Mouse (Mus musculus): ENCODE data around the gene Fam186b. TPM values are rescaled to one million over a fixed set of nuclear protein-coding genes. Genes with fewer than 3 reads are reported as not detected.

Fam186b gene
- polyA plus RNA-seq, 1 experiment from 2014 or later = 0.30 TPM

DNA sequence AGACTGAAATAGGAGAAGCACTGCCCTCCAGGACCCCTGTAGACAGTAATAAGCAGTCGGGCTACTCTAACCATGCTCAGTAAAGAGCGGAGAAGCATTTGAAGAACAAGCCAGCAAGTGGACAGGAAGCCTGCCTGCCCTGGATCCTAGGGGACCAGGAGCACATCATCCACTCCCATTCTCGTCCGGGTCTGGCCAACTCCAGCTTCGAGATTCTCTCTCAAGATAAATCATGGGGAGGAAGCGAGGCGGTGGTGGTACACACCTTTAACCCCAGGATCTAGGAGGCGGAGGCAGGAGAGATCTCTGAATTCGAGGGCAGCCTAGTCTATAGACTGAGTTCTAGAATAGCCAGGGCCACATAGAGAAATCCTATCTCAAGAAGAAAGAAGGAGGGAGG lies 28.5 kb upstream of the Fam186b start:
- Histone ChIP-seq H3K27ac (ENCODE audit: low read length) (no peak overlapping the region; the same call in 1 of the 2 replicates), H3K9me3 (ENCODE audit: low read length) (0 out of 2 replicates have a peak, but pooled peaks cover 2% of the 10 kb centered on the region), H3K27me3 (ENCODE audit: insufficient read depth, low read length) (no peaks in the 10 kb centered on the region), H3K9ac (replicated peaks; ENCODE audit: low read length) (no peak overlapping the region), H3K4me3 (ENCODE audit: low read length) (no peak overlapping the region), H3K36me3 (ENCODE audit: insufficient read depth, low read length) (peaks cover 67% of the 10 kb centered on the region), H3K4me1 (ENCODE audit: insufficient read depth, low read length) (peaks cover 15% of the 10 kb centered on the region; the same call in 1 of the 2 replicates), H3K4me2 (replicated peaks; ENCODE audit: low read depth, low read length) (no peak overlapping the region)
- ATAC-seq (ENCODE audit: low FRiP score, low TSS enrichment) = no peak
- WGBS = 67% methylated on average over 9 of the region's 9 CpGs

DNA sequence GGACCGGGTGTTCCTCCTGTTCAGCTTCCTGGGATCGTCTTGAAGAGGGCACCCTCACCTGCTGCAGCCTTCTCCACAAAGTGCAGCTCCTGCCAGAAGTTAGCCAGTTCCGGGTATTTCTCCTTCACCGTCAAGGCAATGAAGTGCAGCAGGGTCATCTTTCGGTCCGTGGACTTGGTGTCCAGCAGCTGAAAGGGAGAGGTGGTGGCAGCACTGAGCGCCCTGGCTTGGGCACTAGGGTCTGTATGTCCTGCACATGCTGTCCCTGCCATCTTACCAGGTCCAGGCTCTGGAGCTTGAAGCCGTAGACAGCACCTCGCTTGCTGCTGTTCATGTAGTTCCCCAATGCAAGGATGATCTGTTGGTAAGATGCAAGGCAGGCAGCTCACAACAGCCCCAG lies 25.3 kb upstream of the Fam186b start:
- Histone ChIP-seq H3K4me2 (replicated peaks; ENCODE audit: low read depth, low read length) (no peak overlapping the region), H3K36me3 (ENCODE audit: insufficient read depth, low read length) (peaks cover 74% of the 10 kb centered on the region), H3K9me3 (ENCODE audit: low read length) (no peaks in the 10 kb centered on the region), H3K4me3 (ENCODE audit: low read length) (no peak overlapping the region), H3K27me3 (ENCODE audit: insufficient read depth, low read length) (no peaks in the 10 kb centered on the region), H3K9ac (replicated peaks; ENCODE audit: low read length) (peak overlapping the region; percentile 35; the same call in 1 of the 2 replicates), H3K27ac (ENCODE audit: low read length) (peak overlapping the region; percentile 50), H3K4me1 (ENCODE audit: insufficient read depth, low read length) (peaks cover 26% of the 10 kb centered on the region)
- WGBS = 60% methylated on average over 9 of the region's 9 CpGs
- no peak for ATAC-seq (ENCODE audit: low FRiP score, low TSS enrichment)

DNA sequence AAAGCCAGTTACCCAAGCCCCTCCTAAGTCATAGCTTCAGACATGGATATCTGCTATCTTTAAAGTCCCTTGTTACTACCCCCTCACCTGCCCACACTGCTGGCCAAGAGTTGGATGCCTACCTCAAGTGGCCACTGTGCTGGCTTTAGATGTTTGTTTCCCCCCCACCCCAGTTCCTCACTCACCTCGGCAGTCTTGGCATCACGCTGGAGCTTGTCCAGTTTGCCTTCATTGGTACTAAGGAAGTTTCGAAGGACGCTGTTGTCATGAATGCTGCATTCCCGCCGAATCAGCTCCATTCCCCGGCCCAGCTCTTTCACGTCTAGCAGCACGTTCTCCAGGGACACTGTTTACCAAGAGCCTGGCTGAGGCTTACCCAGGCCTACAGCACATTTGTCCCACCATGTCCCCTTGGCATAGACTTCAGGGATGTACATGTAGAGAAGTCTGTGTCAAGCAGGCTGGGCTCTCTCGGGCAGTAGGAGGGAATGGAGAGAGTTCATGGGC lies 24.5 kb upstream of the Fam186b start:
- no peak for ATAC-seq (ENCODE audit: low FRiP score, low TSS enrichment)
- WGBS = 65% methylated on average over 10 of the region's 10 CpGs
- H3K27ac ChIP-seq (ENCODE audit: low read length) = peak overlapping the region; percentile 70
- H3K27me3 ChIP-seq (ENCODE audit: insufficient read depth, low read length) = no peaks in the 10 kb centered on the region
- no peak overlapping the region for H3K9ac ChIP-seq (replicated peaks; ENCODE audit: low read length)
- peaks cover 26% of the 10 kb centered on the region for H3K4me1 ChIP-seq (ENCODE audit: insufficient read depth, low read length)
- no peak overlapping the region for H3K4me3 ChIP-seq (ENCODE audit: low read length)
- H3K36me3 ChIP-seq (ENCODE audit: insufficient read depth, low read length) = peaks cover 73% of the 10 kb centered on the region
- H3K9me3 ChIP-seq (ENCODE audit: low read length) = no peaks in the 10 kb centered on the region
- H3K4me2 ChIP-seq (replicated peaks; ENCODE audit: low read depth, low read length) = no peak overlapping the region

DNA sequence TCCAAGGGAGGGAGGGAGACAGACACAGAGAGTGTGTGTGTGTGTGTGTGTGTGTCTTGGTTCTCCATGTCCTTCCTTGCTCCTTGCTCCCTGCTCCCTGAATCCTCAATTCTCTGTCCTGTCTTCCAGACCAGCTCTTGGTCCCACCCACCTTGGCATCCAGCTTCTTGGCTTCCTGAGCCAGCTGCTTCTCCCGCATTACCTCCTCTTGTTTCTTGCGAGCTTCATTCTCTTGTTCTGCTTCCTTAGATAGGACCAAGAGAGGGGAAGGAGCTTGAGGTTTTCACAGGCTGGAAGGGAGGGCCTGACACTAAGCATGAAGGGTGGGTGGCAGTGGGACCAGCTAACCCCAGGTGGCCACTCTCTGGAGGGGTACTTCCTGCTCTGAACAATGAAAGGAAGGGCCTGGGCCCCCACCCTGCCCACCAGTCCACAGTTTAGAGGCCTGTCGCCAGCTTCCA lies 23.8 kb upstream of the Fam186b start:
- H3K27ac ChIP-seq (ENCODE audit: low read length) = peak overlapping the region; percentile 70
- no peak for ATAC-seq (ENCODE audit: low FRiP score, low TSS enrichment)
- H3K9me3 ChIP-seq (ENCODE audit: low read length) = no peaks in the 10 kb centered on the region
- peaks cover 74% of the 10 kb centered on the region for H3K36me3 ChIP-seq (ENCODE audit: insufficient read depth, low read length)
- H3K4me2 ChIP-seq (replicated peaks; ENCODE audit: low read depth, low read length) = no peak overlapping the region
- H3K4me3 ChIP-seq (ENCODE audit: low read length) = no peak overlapping the region
- H3K27me3 ChIP-seq (ENCODE audit: insufficient read depth, low read length) = no peaks in the 10 kb centered on the region
- no peak overlapping the region for H3K9ac ChIP-seq (replicated peaks; ENCODE audit: low read length)
- 61% methylated on average over 3 of the region's 3 CpGs for WGBS
- H3K4me1 ChIP-seq (ENCODE audit: insufficient read depth, low read length) = peaks cover 26% of the 10 kb centered on the region

DNA sequence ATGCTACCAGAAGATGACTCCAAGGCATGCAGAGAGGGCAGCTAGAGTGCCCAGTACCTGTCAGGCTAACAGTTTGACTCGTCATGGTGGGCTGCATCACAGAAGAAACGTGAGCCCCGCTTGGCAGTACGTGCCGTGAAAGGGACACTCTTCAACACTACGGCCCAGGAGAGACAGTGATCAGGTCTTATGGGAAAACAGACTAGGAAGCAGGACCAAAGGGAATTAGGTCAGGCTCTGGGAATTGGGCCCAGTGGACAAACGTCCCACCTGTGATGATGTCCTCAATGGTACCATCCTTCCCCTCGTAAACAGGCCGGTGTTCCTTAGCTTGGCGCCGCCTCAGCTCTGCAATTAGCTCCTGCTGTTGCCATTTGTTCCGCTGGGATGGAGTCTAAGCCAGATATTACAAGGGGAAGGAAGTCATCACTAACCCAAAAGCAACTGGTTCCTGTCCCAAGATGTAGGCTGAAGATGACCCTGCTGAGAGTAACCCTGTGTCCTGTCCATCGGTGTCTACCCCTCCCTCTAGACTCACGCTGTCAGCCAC lies 23.2 kb upstream of the Fam186b start:
- WGBS = 59% methylated on average over 14 of the region's 14 CpGs

DNA sequence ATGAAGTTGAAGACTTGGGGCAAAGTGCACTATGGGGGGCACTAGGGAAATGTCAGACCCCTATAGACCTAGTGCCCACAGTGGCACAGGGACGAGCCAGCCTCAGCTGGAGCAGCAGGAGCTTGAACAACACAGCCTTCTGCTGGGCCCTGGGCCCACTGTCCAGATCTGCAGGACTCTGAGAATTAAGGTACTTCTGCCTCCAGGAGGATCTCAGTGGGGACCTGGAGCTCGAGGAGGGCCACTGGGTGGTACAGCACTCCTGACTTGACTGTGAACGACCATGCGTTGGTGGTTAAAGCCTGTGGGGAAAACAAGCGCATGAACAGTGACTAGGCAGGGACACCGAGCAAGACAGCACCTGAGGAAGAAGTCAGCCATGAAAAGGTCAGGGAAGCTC lies 22.4 kb upstream of the Fam186b start:
- H3K9ac ChIP-seq (replicated peaks; ENCODE audit: low read length) = no peak overlapping the region; the same call in 1 of the 2 replicates
- 79% methylated on average over 6 of the region's 6 CpGs for WGBS
- H3K4me3 ChIP-seq (ENCODE audit: low read length) = no peak overlapping the region
- H3K9me3 ChIP-seq (ENCODE audit: low read length) = no peaks in the 10 kb centered on the region
- no peaks in the 10 kb centered on the region for H3K27me3 ChIP-seq (ENCODE audit: insufficient read depth, low read length)
- ATAC-seq (ENCODE audit: low FRiP score, low TSS enrichment) = no peak
- H3K4me1 ChIP-seq (ENCODE audit: insufficient read depth, low read length) = peaks cover 26% of the 10 kb centered on the region
- H3K4me2 ChIP-seq (replicated peaks; ENCODE audit: low read depth, low read length) = no peak overlapping the region
- peaks cover 67% of the 10 kb centered on the region for H3K36me3 ChIP-seq (ENCODE audit: insufficient read depth, low read length)
- peak overlapping the region; percentile 70 for H3K27ac ChIP-seq (ENCODE audit: low read length)

More for the DNA sequence above, 23.2 kb upstream of the Fam186b start:
- H3K9me3 ChIP-seq (ENCODE audit: low read length) = no peaks in the 10 kb centered on the region
- no peaks in the 10 kb centered on the region for H3K27me3 ChIP-seq (ENCODE audit: insufficient read depth, low read length)
- ATAC-seq (ENCODE audit: low FRiP score, low TSS enrichment) = no peak
- peak overlapping the region; percentile 70 for H3K27ac ChIP-seq (ENCODE audit: low read length)
- no peak overlapping the region for H3K4me2 ChIP-seq (replicated peaks; ENCODE audit: low read depth, low read length)
- no peak overlapping the region for H3K4me3 ChIP-seq (ENCODE audit: low read length)
- H3K36me3 ChIP-seq (ENCODE audit: insufficient read depth, low read length) = peaks cover 76% of the 10 kb centered on the region
- H3K9ac ChIP-seq (replicated peaks; ENCODE audit: low read length) = 0 out of 2 replicates have a peak overlapping the region, but pooled peaks have one; percentile 11
- peaks cover 26% of the 10 kb centered on the region for H3K4me1 ChIP-seq (ENCODE audit: insufficient read depth, low read length)

DNA sequence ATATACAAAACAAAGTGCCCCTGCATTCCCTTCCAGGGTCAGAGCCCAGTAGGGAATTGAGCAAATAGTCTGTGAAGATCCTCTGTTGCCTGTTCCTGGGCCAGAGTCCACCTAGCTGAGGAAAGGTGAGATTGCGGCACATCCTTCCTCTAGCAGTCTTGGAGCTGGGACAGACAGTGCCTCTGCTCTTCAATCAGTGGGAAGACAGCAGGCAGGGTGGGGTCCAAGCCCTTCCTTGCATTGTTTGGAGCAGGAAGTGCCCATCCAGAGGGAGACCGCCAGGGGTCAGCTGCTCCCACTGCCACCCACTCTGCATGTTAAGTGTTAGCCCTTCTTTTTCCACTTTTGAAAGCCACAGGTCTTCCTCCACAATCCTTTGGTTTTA lies 21.6 kb upstream of the Fam186b start:
- peak overlapping the region; percentile 70 for H3K27ac ChIP-seq (ENCODE audit: low read length)
- H3K4me2 ChIP-seq (replicated peaks; ENCODE audit: low read depth, low read length) = no peak overlapping the region
- peaks cover 68% of the 10 kb centered on the region for H3K36me3 ChIP-seq (ENCODE audit: insufficient read depth, low read length)
- no peak overlapping the region for H3K4me3 ChIP-seq (ENCODE audit: low read length)
- peaks cover 26% of the 10 kb centered on the region for H3K4me1 ChIP-seq (ENCODE audit: insufficient read depth, low read length)
- no peaks in the 10 kb centered on the region for H3K9me3 ChIP-seq (ENCODE audit: low read length)
- ATAC-seq (ENCODE audit: low FRiP score, low TSS enrichment) = peak; percentile 59; the same call in 1 of the 2 replicates
- 66% methylated on average over 2 of the region's 2 CpGs for whole genome bisulfite sequencing
- H3K27me3 ChIP-seq (ENCODE audit: insufficient read depth, low read length) = no peaks in the 10 kb centered on the region
- no peak overlapping the region for H3K9ac ChIP-seq (replicated peaks; ENCODE audit: low read length)

DNA sequence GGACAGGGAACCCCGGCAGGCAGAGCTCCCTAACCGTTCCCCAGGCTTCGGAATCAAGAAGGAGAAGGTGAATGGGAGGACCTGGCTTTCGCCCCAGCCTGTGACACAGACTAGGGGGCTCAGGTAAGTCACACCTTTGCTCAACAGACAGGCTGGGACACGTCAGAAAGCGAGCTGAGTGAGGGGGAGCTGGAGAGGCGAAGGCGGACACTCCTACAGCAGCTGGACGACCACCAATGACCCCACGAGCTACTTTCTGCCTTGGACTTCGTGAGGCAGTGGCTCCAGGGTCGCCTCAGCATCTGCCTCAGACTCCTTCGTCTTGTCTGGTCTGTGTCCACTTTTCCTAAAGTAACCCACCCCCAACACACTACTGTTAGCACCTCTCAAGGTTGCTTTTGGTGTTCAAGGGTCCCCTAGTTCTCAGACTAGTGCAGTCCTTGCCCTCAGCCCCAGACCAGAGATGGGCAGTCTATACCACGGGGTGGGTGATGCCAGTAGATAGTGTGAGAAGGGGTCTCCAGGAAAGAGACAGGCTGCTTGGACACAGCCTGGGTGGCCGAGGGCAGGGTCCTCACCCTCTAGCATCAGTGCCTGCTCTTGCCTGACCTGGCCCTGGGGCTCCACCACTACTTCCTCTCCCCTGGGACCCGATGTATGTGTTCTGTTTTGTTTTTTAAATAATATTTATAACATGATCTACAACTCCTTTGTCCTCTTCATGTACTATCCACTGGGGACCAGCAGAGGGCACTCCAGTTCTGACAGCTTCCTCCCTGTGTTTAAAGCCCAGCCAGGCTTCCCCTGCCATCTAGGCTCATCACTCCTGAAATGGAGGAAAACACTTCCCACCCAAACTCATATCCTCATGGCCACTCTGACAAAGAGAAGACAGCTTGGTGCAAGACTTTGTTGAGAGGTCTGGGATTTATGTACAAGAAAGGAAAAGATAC lies 20.9 kb upstream of the Fam186b start:
- 61% methylated on average over 16 of the region's 16 CpGs for WGBS
- Histone ChIP-seq H3K27me3 (ENCODE audit: insufficient read depth, low read length) (no peaks in the 10 kb centered on the region), H3K27ac (ENCODE audit: low read length) (peak overlapping the region; percentile 70), H3K4me1 (ENCODE audit: insufficient read depth, low read length) (peaks cover 26% of the 10 kb centered on the region), H3K4me3 (ENCODE audit: low read length) (no peak overlapping the region), H3K36me3 (ENCODE audit: insufficient read depth, low read length) (peaks cover 63% of the 10 kb centered on the region), H3K9me3 (ENCODE audit: low read length) (no peaks in the 10 kb centered on the region), H3K4me2 (replicated peaks; ENCODE audit: low read depth, low read length) (no peak overlapping the region), H3K9ac (replicated peaks; ENCODE audit: low read length) (0 out of 2 replicates have a peak overlapping the region, but pooled peaks have one; percentile 36)
- ATAC-seq (ENCODE audit: low FRiP score, low TSS enrichment) = no peak

DNA sequence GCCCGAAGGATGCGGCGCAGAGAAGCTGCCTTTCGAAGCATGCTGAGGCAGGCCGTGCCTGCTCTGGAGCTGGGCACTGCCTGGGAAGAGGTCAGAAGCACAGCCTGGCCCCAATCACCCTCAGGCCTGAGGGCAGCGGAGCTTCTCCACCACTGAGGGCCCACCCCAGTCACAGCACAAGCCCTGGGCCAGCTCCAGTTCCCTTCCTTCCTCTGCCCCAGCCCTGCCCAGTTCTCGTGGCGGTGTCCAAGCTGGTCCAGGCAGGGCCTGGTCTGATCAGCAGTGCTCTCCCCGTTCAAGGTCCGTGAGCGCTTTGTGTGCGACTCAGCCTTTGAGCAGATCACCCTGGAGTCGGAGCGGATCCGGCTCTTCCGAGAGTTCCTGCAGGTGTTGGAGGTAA lies 19.2 kb upstream of the Fam186b start:
- Histone ChIP-seq H3K4me1 (ENCODE audit: insufficient read depth, low read length) (peaks cover 14% of the 10 kb centered on the region; the same call in 1 of the 2 replicates), H3K4me2 (replicated peaks; ENCODE audit: low read depth, low read length) (no peak overlapping the region), H3K9me3 (ENCODE audit: low read length) (no peaks in the 10 kb centered on the region), H3K27me3 (ENCODE audit: insufficient read depth, low read length) (no peaks in the 10 kb centered on the region), H3K9ac (replicated peaks; ENCODE audit: low read length) (no peak overlapping the region), H3K4me3 (ENCODE audit: low read length) (no peak overlapping the region), H3K27ac (ENCODE audit: low read length) (0 out of 2 replicates have a peak overlapping the region, but pooled peaks have one; percentile 8), H3K36me3 (ENCODE audit: insufficient read depth, low read length) (peaks cover 58% of the 10 kb centered on the region)
- no peak for ATAC-seq (ENCODE audit: low FRiP score, low TSS enrichment)
- 87% methylated on average over 16 of the region's 16 CpGs for WGBS
